Mouse (Mus musculus) small intestine, adult 2 months (tissue): ENCODE measurements around the gene Tulp2.

Source experiments
- CTCF ChIP-seq: fragments of 200-500 bp; IDR thresholded peaks from 2 replicates; pipeline ENCODE4 v1.5.1; 2012; ENCODE audit warnings: low read depth, mild to moderate bottlenecking, control low read depth, inconsistent platforms, low read length, moderate library complexity, mixed read lengths; ENCODE audit not compliant: insufficient replicate concordance, insufficient read length; ENCODE audit errors: extremely low read depth
- POLR2A ChIP-seq: fragments of 200-500 bp; IDR thresholded peaks from 2 replicates; pipeline ENCODE4 v1.6.1; 2012; ENCODE audit warnings: low read depth, mild to moderate bottlenecking, control low read depth, inconsistent platforms, low read length, moderate library complexity

DNA sequence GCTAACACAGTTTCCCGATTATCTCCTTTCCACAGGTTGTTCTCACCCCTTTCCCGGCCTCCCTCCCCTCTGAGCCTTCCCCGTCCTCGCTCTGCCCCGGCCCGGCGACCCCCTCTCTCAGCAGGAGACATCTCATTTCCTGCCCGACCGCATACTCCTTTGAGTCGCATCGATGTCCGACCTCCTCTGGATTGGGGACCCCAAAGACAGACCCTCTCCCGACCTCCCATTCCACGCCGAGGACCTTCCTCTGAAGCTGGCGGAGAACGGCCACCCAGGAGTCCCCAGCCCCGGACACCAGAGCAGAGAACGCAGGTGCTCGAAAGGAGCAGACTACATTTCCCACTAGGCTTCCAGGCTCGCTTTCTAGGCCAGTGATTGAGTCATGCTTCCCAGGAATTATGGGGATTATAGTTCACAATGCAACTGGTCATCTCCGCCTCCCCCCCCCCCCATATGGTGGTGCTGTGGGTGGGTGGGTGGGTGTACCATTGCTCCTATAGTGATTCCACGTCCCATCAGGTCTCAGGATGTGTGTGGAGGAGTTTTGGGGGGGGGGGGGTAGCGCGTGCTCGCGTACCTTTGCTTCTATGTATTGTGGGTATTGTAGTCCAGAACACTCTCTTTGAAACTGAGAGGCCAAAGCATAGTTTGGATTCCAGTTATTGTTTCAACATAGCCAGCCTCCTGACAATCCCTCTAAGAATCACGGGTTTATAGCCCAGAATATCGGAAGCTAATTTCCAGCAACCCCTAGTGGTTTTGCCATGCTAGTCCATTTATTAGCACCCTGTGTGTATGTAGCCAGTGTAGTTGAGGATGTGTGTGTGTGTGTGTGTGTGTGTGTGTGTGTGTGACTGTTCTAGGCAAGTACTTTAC is 56.7 kb downstream of the Tulp2 start:
- TF ChIP-seq POLR2A (no peak), CTCF (no peak)
